Mouse (Mus musculus) megakaryocyte-erythroid progenitor cell, adult 5 weeks (primary cell): ENCODE results near the gene Vmn1r60. TPM values are rescaled to one million over a fixed set of nuclear protein-coding genes. Genes with fewer than 3 reads are reported as not detected.

ENCODE experiments used
- polyA plus RNA-seq: library from polyadenylated mRNA; stranded (reverse); fragments of >175 nt; gene quantifications from 2 replicates; pipeline ENCODE4 v1.2.3, GENCODE M21; 2012

Gene Vmn1r60
- polyA plus RNA-seq, result not detected in 2 replicates

GRCm38 (mm10) chr7:5547217-5547616 lies at the start of gene Vmn1r60:
Gene Vmn1r60, minus strand, starts transcription at chr7:5547317.

DNA sequence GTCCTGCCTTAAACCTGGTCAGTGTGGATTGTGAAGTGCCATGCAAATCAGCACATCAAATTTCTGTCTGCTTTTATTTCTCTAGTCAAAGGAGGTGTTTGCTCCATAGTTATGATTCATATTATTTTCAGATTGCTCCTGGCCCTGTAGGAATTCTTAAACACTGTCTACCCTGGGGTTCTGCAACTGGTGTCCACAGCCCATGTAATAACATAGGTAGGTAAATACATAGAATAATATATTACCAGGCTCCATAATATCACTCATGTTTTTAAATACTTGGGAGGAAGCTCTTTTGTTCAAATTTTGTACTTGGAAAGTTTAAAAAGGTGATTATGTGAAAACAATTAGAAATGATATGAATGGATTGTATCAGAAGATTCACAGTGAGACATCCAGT lies 53.3 kb downstream of the Vmn1r60 start, which contains the start of gene Vmn2r28:
Gene Vmn2r28 (minus strand): TSS at position 101 of the 400 bp plus-strand sequence.

Other genes with a start within 250 kb of the Vmn1r60 start
- gene Gm5065, start 196.8 kb downstream of the Vmn1r60 start, polyA plus RNA-seq, result not detected in 2 replicates
- not detected in 2 replicates for gene Nlrp2, start 196.3 kb downstream of the Vmn1r60 start, polyA plus RNA-seq
- not detected in 2 replicates for gene Vmn1r58, start 133.9 kb downstream of the Vmn1r60 start, polyA plus RNA-seq
- gene Vmn1r59, start 90.5 kb downstream of the Vmn1r60 start, polyA plus RNA-seq, result not detected in 2 replicates
- 0.02 TPM in 1 of 2 replicates, not detected in the other for gene Vmn2r28, start 53.4 kb downstream of the Vmn1r60 start, polyA plus RNA-seq
- not detected in 2 replicates for gene Vmn1r61, start 66.0 kb upstream of the Vmn1r60 start, polyA plus RNA-seq
- gene Vmn1r62, start 126.3 kb upstream of the Vmn1r60 start, polyA plus RNA-seq, result not detected in 2 replicates